Mouse (Mus musculus): ENCODE results near the gene Ceacam2. TPM values are rescaled to one million over a fixed set of nuclear protein-coding genes. Genes with fewer than 3 reads are reported as not detected.
"Not testable (repeated sequence)": the region's sequence is repeated elsewhere in the genome, so short reads cannot be mapped to it uniquely, and the experiment has no call there.

Gene Ceacam2
- polyA plus RNA-seq (2015; fragmentation: Nextera tagmentation; extraction: Ambion mirVana), result not detected in 2 replicates

DNA sequence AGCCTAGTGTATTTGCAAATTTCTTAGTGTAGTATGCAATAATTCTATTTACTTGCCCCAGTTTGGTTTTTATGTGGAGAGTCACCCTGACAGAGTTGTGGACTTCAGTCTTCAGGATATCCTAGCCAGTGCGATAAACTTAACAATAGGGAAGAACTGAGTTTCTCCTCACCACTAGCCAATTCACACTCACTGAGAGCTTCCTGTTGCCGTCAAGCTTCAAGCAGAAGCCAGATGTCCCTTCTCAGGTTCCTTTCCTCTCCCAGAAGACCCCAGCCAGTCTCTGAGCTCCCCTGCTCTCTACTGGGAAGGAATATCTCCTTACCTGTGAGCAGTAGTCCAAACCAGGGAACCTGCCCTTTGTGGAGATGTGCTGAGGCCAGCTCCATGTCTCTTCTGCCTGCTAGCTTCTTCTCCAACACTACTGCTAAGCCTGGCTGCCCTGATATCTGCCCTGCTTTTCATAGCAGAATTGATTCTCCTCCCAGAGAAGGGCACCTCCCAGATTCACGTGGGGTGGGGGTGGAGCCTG is at the start of gene Ceacam2:
Gene Ceacam2 (minus strand): TSS at position 482 of the 532 bp plus-strand sequence.
- H3K4me1 ChIP-seq (replicated peaks); ATAC-seq (replicated peaks; ENCODE audit: insufficient number of reproducible peaks, insufficient read depth, low FRiP score, low read depth); H3K27me3 ChIP-seq; H3K27ac ChIP-seq; H3K36me3 ChIP-seq; H3K4me3 ChIP-seq; H3K9ac ChIP-seq; H3K4me2 ChIP-seq; H3K9me3 ChIP-seq (replicated peaks): not testable (repeated sequence)
- WGBS, result 53% methylated on average over 3 of the region's 3 CpGs

DNA sequence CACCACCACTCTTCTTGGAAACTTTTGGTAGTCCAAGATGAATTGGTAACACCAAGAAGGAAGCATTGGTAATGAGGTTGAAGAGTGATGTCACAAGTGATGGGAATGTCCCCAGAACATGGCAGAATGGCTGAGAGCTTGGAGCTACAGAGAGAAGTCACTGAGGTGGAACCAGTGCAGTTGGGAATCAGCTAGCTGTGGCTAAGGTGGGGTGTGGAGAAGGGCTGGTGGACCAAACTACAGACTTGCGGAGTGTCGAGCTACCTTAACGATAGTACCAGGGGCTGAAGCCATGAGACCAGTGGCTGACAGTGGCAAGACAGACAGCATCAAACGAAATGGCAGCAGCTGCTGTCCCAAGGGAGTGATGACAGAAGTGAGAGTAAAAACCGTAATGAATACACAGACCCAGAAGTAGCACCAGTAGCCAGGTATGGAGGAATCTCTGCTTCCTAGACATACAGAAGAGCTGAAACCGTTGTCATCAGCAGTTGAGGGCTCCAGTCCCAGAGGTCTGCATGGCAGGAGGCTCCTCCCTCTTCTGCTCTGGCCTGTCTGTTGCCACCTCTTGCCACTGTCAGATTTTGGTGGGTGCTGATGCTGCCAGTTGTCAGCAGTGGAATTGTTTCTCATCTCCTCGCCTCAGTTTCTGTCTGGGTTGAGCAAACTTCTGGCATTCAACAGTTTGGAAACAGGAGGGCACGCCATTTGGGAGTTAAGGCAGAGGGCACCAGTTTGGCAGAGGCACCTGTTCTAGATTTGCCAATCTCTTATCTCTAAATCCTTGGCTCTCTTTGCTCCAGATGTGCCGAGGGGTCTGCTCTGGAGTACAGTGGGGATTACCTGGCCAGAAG is 45.9 kb upstream of the Ceacam2 start:
- Histone ChIP-seq H3K9me3 (replicated peaks) (no peaks in the 10 kb centered on the region), H3K4me3 (no peak overlapping the region), H3K9ac (no peak overlapping the region), H3K36me3 (no peaks in the 10 kb centered on the region), H3K27ac (no peak overlapping the region), H3K27me3 (no peaks in the 10 kb centered on the region), H3K4me1 (replicated peaks) (no peaks in the 10 kb centered on the region), H3K4me2 (no peak overlapping the region)
- no peak for ATAC-seq (replicated peaks; ENCODE audit: insufficient number of reproducible peaks, insufficient read depth, low FRiP score, low read depth)
- 64% methylated on average over 9 of the region's 9 CpGs for WGBS

DNA sequence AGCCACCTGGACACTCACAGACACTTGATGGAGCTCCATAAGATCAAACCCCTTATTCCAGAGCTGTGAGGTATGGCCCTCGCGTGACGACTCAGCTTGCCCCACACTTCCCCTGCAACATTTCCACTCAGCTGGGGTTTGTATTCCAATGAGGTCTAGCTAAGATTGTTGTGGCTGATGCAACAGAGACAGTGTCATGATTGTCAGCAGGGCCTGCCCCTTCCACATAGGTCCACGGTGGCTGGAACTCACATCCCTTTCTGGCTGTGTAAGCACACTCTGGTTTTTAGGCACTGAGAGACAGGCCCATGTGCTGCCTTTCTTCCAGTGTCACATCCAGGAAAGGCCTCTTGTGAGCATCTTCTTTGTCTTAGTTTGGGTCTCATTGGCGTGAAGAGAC is 45.0 kb upstream of the Ceacam2 start:
- Histone ChIP-seq H3K27me3 (no peaks in the 10 kb centered on the region), H3K36me3 (no peaks in the 10 kb centered on the region), H3K27ac (no peak overlapping the region), H3K4me1 (replicated peaks) (no peaks in the 10 kb centered on the region), H3K9ac (no peak overlapping the region), H3K4me2 (no peak overlapping the region), H3K9me3 (replicated peaks) (no peaks in the 10 kb centered on the region), H3K4me3 (no peak overlapping the region)
- ATAC-seq (replicated peaks; ENCODE audit: insufficient number of reproducible peaks, insufficient read depth, low FRiP score, low read depth), result no peak
- 71% methylated on average over 5 of the region's 5 CpGs for WGBS

GRCm38 (mm10) chr7:25582301-25582810 is 42.7 kb upstream of the Ceacam2 start:
- Histone ChIP-seq H3K4me2 (no peak overlapping the region), H3K9me3 (replicated peaks) (no peaks in the 10 kb centered on the region), H3K4me3 (no peak overlapping the region), H3K27me3 (no peaks in the 10 kb centered on the region), H3K4me1 (replicated peaks) (no peaks in the 10 kb centered on the region), H3K36me3 (no peaks in the 10 kb centered on the region), H3K9ac (no peak overlapping the region), H3K27ac (no peak overlapping the region)
- 75% methylated on average over 15 of the region's 15 CpGs for WGBS
- ATAC-seq (replicated peaks; ENCODE audit: insufficient number of reproducible peaks, insufficient read depth, low FRiP score, low read depth), result no peak

DNA sequence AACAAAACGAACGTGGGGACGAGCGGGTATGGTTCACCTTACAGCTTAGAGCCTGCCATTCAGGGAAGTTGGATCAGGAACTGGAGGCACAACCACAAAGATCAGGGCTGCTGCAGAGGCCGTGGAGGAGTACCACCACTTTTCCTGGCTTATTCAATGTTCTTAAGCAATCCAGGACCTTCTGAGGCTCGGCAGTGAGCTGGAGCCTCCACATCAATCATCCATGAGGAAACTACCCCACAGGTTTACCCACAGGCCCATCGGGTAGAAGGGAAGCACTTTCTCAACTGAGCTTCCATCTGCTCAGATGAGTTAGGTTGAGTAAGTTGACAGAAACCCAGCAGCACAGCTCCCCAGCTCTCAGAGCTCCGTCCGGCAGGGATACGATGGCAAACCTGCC is 39.8 kb upstream of the Ceacam2 start:
- no peak overlapping the region for H3K27ac ChIP-seq
- 81% methylated on average over 10 of the region's 10 CpGs for WGBS
- H3K27me3 ChIP-seq, result no peaks in the 10 kb centered on the region
- no peak for ATAC-seq (replicated peaks; ENCODE audit: insufficient number of reproducible peaks, insufficient read depth, low FRiP score, low read depth)
- H3K4me1 ChIP-seq (replicated peaks), result no peaks in the 10 kb centered on the region
- H3K4me2 ChIP-seq, result no peak overlapping the region
- no peak overlapping the region for H3K9ac ChIP-seq
- H3K9me3 ChIP-seq (replicated peaks), result no peaks in the 10 kb centered on the region
- no peaks in the 10 kb centered on the region for H3K36me3 ChIP-seq
- H3K4me3 ChIP-seq, result no peak overlapping the region

DNA sequence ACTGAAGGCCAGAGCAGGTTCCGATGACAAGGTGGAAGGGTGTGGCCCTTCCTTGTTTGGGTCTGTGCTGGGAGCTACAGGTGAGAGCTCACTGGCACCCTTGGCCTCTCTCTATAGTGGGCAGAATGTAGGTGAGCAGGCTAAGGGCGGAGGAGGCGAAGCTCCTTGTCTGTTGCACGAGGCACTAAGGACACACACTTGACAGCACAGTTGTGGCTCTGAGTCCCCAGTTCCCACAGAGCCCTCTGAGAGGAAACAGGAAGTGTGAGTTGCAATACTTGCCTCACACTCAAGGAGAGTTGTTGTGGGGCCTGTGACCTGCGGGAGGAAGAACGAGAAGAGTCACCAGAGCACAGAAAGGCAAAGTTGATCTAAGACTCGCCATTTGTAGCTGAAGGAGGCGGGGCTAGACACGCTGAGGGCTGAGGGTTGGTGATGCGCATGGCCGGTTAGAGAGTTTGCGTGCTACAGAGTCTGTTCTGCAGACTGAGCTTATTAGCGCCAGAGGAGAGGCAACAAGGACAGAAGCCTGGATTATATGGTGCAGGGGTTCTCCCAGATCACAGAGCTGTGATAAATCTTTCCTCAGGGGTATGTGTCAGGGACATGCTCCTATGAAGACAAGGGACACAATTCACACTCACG is 37.3 kb upstream of the Ceacam2 start:
- H3K4me3 ChIP-seq; H3K27ac ChIP-seq; H3K9ac ChIP-seq; H3K36me3 ChIP-seq; H3K4me2 ChIP-seq; ATAC-seq (replicated peaks; ENCODE audit: insufficient number of reproducible peaks, insufficient read depth, low FRiP score, low read depth); H3K27me3 ChIP-seq; H3K4me1 ChIP-seq (replicated peaks); H3K9me3 ChIP-seq (replicated peaks): not testable (repeated sequence)
- 66% methylated on average over 13 of the region's 14 CpGs for WGBS

DNA sequence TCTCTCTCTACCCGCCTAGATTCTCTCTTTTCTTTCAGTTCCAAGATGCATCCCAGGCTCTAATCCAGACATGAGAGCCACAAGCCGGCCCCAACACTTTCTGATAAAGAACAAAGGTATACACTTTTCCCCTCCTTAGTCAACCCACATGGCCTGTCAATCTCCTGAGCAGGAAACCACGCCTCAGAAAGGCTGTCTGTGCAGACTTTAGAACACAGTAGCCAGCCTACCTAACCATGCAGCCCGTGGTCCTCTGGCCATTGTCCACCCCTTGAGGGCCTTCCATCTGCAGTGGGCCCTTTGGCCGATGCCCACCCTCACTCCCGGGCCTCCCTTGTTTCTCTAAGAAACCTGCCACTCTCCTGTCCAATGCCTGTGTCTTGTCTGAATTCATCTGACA is 36.7 kb upstream of the Ceacam2 start:
- not testable (repeated sequence) for H3K4me2 ChIP-seq; H3K4me3 ChIP-seq; H3K9me3 ChIP-seq (replicated peaks); H3K4me1 ChIP-seq (replicated peaks); H3K27me3 ChIP-seq; H3K9ac ChIP-seq; ATAC-seq (replicated peaks; ENCODE audit: insufficient number of reproducible peaks, insufficient read depth, low FRiP score, low read depth); H3K36me3 ChIP-seq; H3K27ac ChIP-seq
- WGBS, result 29% methylated on average over 6 of the region's 6 CpGs

- no peaks in the 10 kb centered on the region for H3K36me3 ChIP-seq
- H3K27ac ChIP-seq, result no peak overlapping the region
- WGBS, result 17% methylated on average over 8 of the region's 8 CpGs
- no peaks in the 10 kb centered on the region for H3K27me3 ChIP-seq
- H3K4me3 ChIP-seq, result no peak overlapping the region
- no peaks in the 10 kb centered on the region for H3K4me1 ChIP-seq (replicated peaks)
- no peaks in the 10 kb centered on the region for H3K9me3 ChIP-seq (replicated peaks)
- H3K9ac ChIP-seq, result no peak overlapping the region
- no peak for ATAC-seq (replicated peaks; ENCODE audit: insufficient number of reproducible peaks, insufficient read depth, low FRiP score, low read depth)
- no peak overlapping the region for H3K4me2 ChIP-seq
Observed at GRCm38 (mm10) chr7:25575870-25576269, 36.2 kb upstream of the Ceacam2 start.

DNA sequence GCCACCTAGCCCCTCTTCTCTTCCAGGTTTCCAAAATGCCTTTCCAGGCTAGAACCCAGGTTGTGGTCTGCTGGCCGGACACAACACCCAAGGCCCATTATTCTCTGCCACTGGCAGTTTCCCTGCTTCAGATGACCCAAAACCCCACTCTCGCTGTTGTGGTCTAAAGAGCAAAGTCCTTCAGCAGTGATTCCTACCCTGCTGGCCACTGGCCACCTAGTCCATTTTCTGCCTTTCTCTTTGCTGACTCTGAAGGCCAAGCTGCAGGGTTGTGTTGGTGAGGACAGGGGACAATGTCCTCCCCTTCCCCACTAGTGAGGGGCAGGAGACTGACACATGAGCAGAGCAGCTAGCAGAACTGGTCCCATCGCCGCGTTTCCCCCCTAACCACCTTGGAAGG is 35.4 kb upstream of the Ceacam2 start:
- Histone ChIP-seq H3K27me3 (no peaks in the 10 kb centered on the region), H3K9me3 (replicated peaks) (no peaks in the 10 kb centered on the region), H3K4me2 (no peak overlapping the region), H3K4me3 (no peak overlapping the region), H3K4me1 (replicated peaks) (no peaks in the 10 kb centered on the region), H3K27ac (no peak overlapping the region), H3K9ac (no peak overlapping the region), H3K36me3 (no peaks in the 10 kb centered on the region)
- no peak for ATAC-seq (replicated peaks; ENCODE audit: insufficient number of reproducible peaks, insufficient read depth, low FRiP score, low read depth)
- WGBS, result 87% methylated on average over 5 of the region's 5 CpGs

- not testable (repeated sequence) for H3K36me3 ChIP-seq; H3K27me3 ChIP-seq; H3K4me2 ChIP-seq; H3K4me1 ChIP-seq (replicated peaks); H3K27ac ChIP-seq; H3K4me3 ChIP-seq; ATAC-seq (replicated peaks; ENCODE audit: insufficient number of reproducible peaks, insufficient read depth, low FRiP score, low read depth); H3K9ac ChIP-seq; H3K9me3 ChIP-seq (replicated peaks)
- 71% methylated on average over 5 of the region's 5 CpGs for WGBS
Observed at GRCm38 (mm10) chr7:25573806-25574205, 34.1 kb upstream of the Ceacam2 start.

DNA sequence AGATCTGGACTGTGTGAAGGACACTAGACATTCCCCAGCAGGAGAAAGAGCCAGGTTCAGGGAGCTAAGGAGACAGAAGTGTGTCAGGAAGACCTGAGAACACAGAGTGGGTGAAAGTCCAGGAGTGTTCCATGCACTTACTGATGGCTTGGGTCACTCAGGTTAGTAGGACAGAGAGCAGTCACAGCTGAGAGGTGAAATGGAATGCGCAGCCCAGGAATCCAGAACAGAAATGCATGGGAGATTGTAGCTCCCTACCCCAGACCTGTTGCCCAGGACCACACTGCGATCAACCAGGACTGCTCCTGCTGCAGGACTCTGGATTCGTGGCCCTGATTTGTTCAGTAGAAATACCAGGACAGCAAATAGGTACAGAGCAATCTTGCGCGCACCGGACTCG is 29.1 kb upstream of the Ceacam2 start:
- Histone ChIP-seq H3K27me3 (no peaks in the 10 kb centered on the region), H3K4me3 (no peak overlapping the region), H3K9ac (no peak overlapping the region), H3K4me2 (no peak overlapping the region), H3K27ac (no peak overlapping the region), H3K36me3 (no peaks in the 10 kb centered on the region), H3K9me3 (replicated peaks) (no peaks in the 10 kb centered on the region), H3K4me1 (replicated peaks) (no peaks in the 10 kb centered on the region)
- ATAC-seq (replicated peaks; ENCODE audit: insufficient number of reproducible peaks, insufficient read depth, low FRiP score, low read depth), result no peak
- WGBS, result 95% methylated on average over 7 of the region's 7 CpGs
